Mouse (Mus musculus): Measurements from ENCODE around the gene Cnot1. TPM values are rescaled to one million over a fixed set of nuclear protein-coding genes. Genes with fewer than 3 reads are reported as not detected.
A peak's percentile ranks its signal among the peaks of the same experiment; 100 is the strongest.

Cnot1 gene
- total RNA-seq, 1 experiment, result 207 TPM

GRCm38 (mm10) chr8:95690929-95691541 is 116.2 kb downstream of the Cnot1 start:
- no peak overlapping the region for H3K9ac ChIP-seq (ENCODE audit: insufficient read depth, low read depth, low read length, poor library complexity, severe bottlenecking)
- H3K4me3 ChIP-seq (ENCODE audit: insufficient read depth in 1 of 2, low read depth in 1 of 2, low read length in 2 of 2, poor library complexity in 1 of 2, severe bottlenecking in 1 of 2), result no peak overlapping the region
- no peaks in the 10 kb centered on the region for H3K9me3 ChIP-seq (ENCODE audit: control insufficient read depth, insufficient read depth, low read depth, low read length)
- H3K4me1 ChIP-seq (ENCODE audit: control insufficient read depth in 2 of 2, insufficient read depth in 2 of 2, low read length in 2 of 2, poor library complexity in 1 of 2), result no peaks in the 10 kb centered on the region
- no peaks in the 10 kb centered on the region for H3K36me3 ChIP-seq (ENCODE audit: control insufficient read depth, insufficient read depth, low read length, poor library complexity, severe bottlenecking)
- in situ Hi-C loops (cut with MboI; ENCODE audit: low sequenced_read_pairs in 2 of 2, unreplicated experiment in 2 of 2), result no loop called here
- TF ChIP-seq ZNF384 (IDR thresholded peaks at IDR 0.05; ENCODE audit: low read depth, low read length), result no peak
- no peak for TF ChIP-seq CHD2 (IDR thresholded peaks at IDR 0.05; ENCODE audit: low read depth, low read length)
- TF ChIP-seq HCFC1 (IDR thresholded peaks at IDR 0.05; ENCODE audit: borderline replicate concordance, insufficient read depth, low read length), result no peak
- TF ChIP-seq ZC3H11A (IDR thresholded peaks at IDR 0.05; ENCODE audit: borderline replicate concordance, low read depth, low read length), result no peak
- TF ChIP-seq MAFK (IDR thresholded peaks at IDR 0.05; ENCODE audit: insufficient read depth, low read depth, low read length), result no peak
- no peak for DNase-seq (ENCODE audit: low read depth, low spot score)
- no peak overlapping the region for H3K27ac ChIP-seq (ENCODE audit: insufficient read depth, low read depth, low read length, poor library complexity, severe bottlenecking)

- Histone ChIP-seq H3K4me3 (ENCODE audit: insufficient read depth in 1 of 2, low read depth in 1 of 2, low read length in 2 of 2, poor library complexity in 1 of 2, severe bottlenecking in 1 of 2) (no peak overlapping the region), H3K27ac (ENCODE audit: insufficient read depth, low read depth, low read length, poor library complexity, severe bottlenecking) (no peak overlapping the region), H3K4me1 (ENCODE audit: control insufficient read depth in 2 of 2, insufficient read depth in 2 of 2, low read length in 2 of 2, poor library complexity in 1 of 2) (no peaks in the 10 kb centered on the region), H3K9ac (ENCODE audit: insufficient read depth, low read depth, low read length, poor library complexity, severe bottlenecking) (no peak overlapping the region), H3K9me3 (ENCODE audit: control insufficient read depth, insufficient read depth, low read depth, low read length) (no peaks in the 10 kb centered on the region), H3K36me3 (ENCODE audit: control insufficient read depth, insufficient read depth, low read length, poor library complexity, severe bottlenecking) (no peaks in the 10 kb centered on the region)
- no peak for TF ChIP-seq CHD2 (IDR thresholded peaks at IDR 0.05; ENCODE audit: low read depth, low read length)
- TF ChIP-seq MAFK (IDR thresholded peaks at IDR 0.05; ENCODE audit: insufficient read depth, low read depth, low read length), result no peak
- no peak for TF ChIP-seq ZC3H11A (IDR thresholded peaks at IDR 0.05; ENCODE audit: borderline replicate concordance, low read depth, low read length)
- TF ChIP-seq ZNF384 (IDR thresholded peaks at IDR 0.05; ENCODE audit: low read depth, low read length), result no peak
- in situ Hi-C loops (cut with MboI; ENCODE audit: low sequenced_read_pairs in 2 of 2, unreplicated experiment in 2 of 2), result no loop called here
- no peak for DNase-seq (ENCODE audit: low read depth, low spot score)
These were observed 119.1 kb downstream of the Cnot1 start for GRCm38 (mm10) chr8:95688073-95688672.

GRCm38 (mm10) chr8:95678024-95678611 is 129.1 kb downstream of the Cnot1 start:
- no peaks in the 10 kb centered on the region for H3K9me3 ChIP-seq (ENCODE audit: control insufficient read depth, insufficient read depth, low read depth, low read length)

GRCm38 (mm10) chr8:95677591-95678023 is 129.7 kb downstream of the Cnot1 start:
- DNase-seq (ENCODE audit: low read depth, low spot score), result no peak
- Histone ChIP-seq H3K4me1 (ENCODE audit: control insufficient read depth in 2 of 2, insufficient read depth in 2 of 2, low read length in 2 of 2, poor library complexity in 1 of 2) (peaks cover 0 to 6% of the 10 kb centered on the region in 2 experiments; a peak in 1 of 4 replicates), H3K4me3 (ENCODE audit: insufficient read depth in 1 of 2, low read depth in 1 of 2, low read length in 2 of 2, poor library complexity in 1 of 2, severe bottlenecking in 1 of 2) (peak overlapping the region; percentile 70 to 88), H3K36me3 (ENCODE audit: control insufficient read depth, insufficient read depth, low read length, poor library complexity, severe bottlenecking) (no peaks in the 10 kb centered on the region), H3K9ac (ENCODE audit: insufficient read depth, low read depth, low read length, poor library complexity, severe bottlenecking) (peak overlapping the region; percentile 51; the same call in 1 of the 2 replicates), H3K9me3 (ENCODE audit: control insufficient read depth, insufficient read depth, low read depth, low read length) (no peaks in the 10 kb centered on the region), H3K27ac (ENCODE audit: insufficient read depth, low read depth, low read length, poor library complexity, severe bottlenecking) (no peak overlapping the region)
- TF ChIP-seq HCFC1 (IDR thresholded peaks at IDR 0.05; ENCODE audit: borderline replicate concordance, insufficient read depth, low read length) (no peak), ZC3H11A (IDR thresholded peaks at IDR 0.05; ENCODE audit: borderline replicate concordance, low read depth, low read length) (no peak), MAFK (IDR thresholded peaks at IDR 0.05; ENCODE audit: insufficient read depth, low read depth, low read length) (no peak), ZNF384 (IDR thresholded peaks at IDR 0.05; ENCODE audit: low read depth, low read length) (no peak), CHD2 (IDR thresholded peaks at IDR 0.05; ENCODE audit: low read depth, low read length) (no peak)
- in situ Hi-C loops (cut with MboI; ENCODE audit: low sequenced_read_pairs in 2 of 2, unreplicated experiment in 2 of 2), result no loop called here

More at GRCm38 (mm10) chr8:95678024-95678611, 129.1 kb downstream of the Cnot1 start:
- Histone ChIP-seq H3K27ac (ENCODE audit: insufficient read depth, low read depth, low read length, poor library complexity, severe bottlenecking) (no peak overlapping the region), H3K36me3 (ENCODE audit: control insufficient read depth, insufficient read depth, low read length, poor library complexity, severe bottlenecking) (no peaks in the 10 kb centered on the region), H3K4me1 (ENCODE audit: control insufficient read depth in 2 of 2, insufficient read depth in 2 of 2, low read length in 2 of 2, poor library complexity in 1 of 2) (peaks cover 0 to 6% of the 10 kb centered on the region in 2 experiments; a peak in 1 of 4 replicates), H3K4me3 (ENCODE audit: insufficient read depth in 1 of 2, low read depth in 1 of 2, low read length in 2 of 2, poor library complexity in 1 of 2, severe bottlenecking in 1 of 2) (peak overlapping the region; percentile 70 to 88), H3K9ac (ENCODE audit: insufficient read depth, low read depth, low read length, poor library complexity, severe bottlenecking) (peak overlapping the region; percentile 51)
- in situ Hi-C loops (cut with MboI; ENCODE audit: low sequenced_read_pairs in 2 of 2, unreplicated experiment in 2 of 2), result no loop called here
- peak; percentile 64 for DNase-seq (ENCODE audit: low read depth, low spot score)
- TF ChIP-seq ZC3H11A (IDR thresholded peaks at IDR 0.05; ENCODE audit: borderline replicate concordance, low read depth, low read length), result no peak
- TF ChIP-seq CHD2 (IDR thresholded peaks at IDR 0.05; ENCODE audit: low read depth, low read length), result no peak
- TF ChIP-seq ZNF384 (IDR thresholded peaks at IDR 0.05; ENCODE audit: low read depth, low read length), result peak; percentile 81
- no peak for TF ChIP-seq MAFK (IDR thresholded peaks at IDR 0.05; ENCODE audit: insufficient read depth, low read depth, low read length)
- no peak for TF ChIP-seq HCFC1 (IDR thresholded peaks at IDR 0.05; ENCODE audit: borderline replicate concordance, insufficient read depth, low read length)

Measured in ES-E14 (cell line).